Mouse (Mus musculus): ENCODE measurements around the gene Adipor2.

The Adipor2 gene

GRCm38 (mm10) chr6:119420357-119420756 lies 2.9 kb upstream of the Adipor2 start:
- no peak for DNase-seq (ENCODE audit: low read depth, low spot score)

- DNase-seq (ENCODE audit: low read depth, low spot score): no peak
Measured at GRCm38 (mm10) chr6:119419412-119419811, 1.9 kb upstream of the Adipor2 start.

DNA sequence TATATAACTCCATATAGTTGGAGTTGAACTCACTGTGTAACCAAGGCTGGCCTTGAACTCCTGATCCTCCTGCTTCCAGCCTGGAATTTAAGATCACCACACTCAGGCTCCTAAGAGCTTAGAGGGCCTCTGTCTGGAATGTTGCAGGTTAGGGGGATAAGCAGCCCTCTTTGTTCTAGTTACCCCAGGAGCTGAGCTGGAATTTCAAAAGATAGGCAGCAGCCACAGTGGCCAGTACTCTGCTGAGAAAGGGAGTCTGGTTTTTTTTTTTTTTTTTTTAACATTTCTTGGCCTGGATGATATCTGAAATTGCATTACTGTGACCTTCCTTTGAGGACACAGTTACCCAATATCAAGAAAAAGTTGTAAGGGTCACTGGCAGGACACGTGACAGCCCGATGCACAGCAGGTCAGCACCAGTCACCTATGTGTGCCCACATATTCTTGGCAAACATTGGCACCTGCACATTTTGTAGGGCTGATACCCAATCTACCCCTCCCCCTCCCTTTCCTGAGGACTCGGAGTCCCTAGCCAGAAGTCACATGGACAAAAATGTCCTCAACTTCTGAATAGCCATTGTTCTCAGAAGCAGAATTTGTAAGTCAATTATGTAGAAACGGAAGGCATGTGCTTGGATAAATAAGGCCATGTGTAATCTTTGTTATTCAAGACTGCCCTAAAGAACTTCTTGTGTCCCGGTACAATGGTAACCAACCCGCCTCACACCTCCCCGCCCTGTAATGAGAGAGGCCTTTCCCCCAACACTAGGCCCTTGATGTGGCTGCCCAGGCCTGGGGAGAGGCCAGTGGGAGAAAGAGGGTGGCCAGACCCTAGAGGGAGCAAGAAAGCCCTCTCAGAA lies 1.1 kb upstream of the Adipor2 start:
- DNase-seq (ENCODE audit: low read depth, low spot score): peak; percentile 86

DNA sequence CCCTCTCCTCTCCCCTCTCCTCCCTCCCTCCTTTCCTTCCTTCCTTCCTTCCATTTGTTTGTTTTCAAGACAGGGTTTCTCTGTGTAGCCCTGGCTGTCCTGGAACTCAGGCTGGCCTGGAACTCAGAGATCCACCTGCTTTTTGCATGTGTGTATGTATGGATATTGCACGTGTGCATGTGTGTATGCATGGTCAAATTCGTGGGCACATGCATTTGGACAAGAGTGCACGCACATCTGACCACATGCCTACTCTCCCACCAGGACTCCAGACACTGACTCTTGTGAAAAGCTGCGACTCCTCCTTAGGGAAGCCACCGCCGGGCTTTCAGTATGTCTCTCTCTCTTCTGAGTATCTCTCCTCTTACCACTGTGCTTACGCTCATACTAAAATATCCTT lies 317 bp upstream of the Adipor2 start:
- DNase-seq (ENCODE audit: low read depth, low spot score): no peak

GRCm38 (mm10) chr6:119416643-119417042 lies 861 bp downstream of the Adipor2 start:
- DNase-seq (ENCODE audit: low read depth, low spot score): no peak

DNA sequence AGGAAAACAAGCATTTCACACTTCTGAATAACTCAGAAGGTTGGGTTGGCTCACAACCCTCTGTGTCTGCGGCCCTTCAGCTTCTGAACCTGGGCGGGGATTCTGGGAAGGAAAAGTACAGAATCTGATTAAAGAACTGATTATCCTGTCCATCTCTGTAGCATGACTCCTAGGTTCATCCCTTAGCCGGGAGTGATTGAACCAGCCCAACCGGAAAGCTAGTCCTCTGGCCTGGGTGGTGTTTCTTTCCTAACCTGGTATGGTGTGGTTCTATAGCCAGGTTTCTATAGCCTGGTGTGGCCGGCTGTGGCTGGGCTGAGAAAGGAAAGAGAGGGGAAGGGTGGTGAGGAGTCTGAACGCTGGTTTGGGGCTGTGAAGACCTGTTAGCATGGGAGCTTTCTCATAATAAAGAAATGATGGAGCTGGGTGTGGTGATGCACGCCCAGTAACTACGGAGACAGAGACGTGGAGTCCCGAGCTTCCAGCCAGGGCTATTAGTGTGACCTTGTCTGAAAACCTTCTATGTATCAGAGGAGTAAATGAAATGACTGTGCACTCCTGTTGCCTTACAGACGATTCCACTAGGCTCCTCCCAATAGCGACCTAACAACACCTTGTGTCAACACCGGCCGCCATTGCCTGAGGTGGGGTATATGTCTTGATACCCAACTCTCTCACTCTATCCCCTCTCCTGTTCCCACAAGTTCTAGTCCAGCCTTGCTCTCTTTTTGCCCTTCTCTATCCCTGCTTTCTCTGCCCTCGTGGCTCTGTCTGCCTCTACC lies 3.1 kb downstream of the Adipor2 start:
- DNase-seq (ENCODE audit: low read depth, low spot score): no peak

GRCm38 (mm10) chr6:119412588-119412987 lies 4.9 kb downstream of the Adipor2 start:
- DNase-seq (ENCODE audit: low read depth, low spot score): no peak

DNA sequence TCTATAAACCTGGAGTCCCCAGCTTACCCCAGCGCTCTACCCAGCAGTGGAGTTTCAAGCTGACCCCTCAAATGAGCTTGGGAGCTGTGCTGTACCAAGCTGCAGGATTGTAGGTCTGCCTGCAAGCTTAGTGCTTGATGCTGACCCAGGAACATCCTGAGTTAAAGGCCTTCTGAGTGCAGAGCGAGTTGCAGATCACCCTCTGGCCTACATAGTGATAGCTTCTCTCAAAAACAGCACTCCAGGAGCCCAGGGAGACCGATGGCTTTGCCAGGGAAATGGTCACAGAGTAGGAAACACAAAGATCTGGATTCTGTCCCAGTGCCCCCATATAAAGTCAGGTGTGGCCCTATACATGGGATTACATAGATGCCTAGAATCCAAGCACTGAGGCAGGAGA lies 6.0 kb downstream of the Adipor2 start:
- no peak for DNase-seq (ENCODE audit: low read depth, low spot score)

GRCm38 (mm10) chr6:119409766-119410165 lies 7.7 kb downstream of the Adipor2 start:
- no peak for DNase-seq (ENCODE audit: low read depth, low spot score)

DNA sequence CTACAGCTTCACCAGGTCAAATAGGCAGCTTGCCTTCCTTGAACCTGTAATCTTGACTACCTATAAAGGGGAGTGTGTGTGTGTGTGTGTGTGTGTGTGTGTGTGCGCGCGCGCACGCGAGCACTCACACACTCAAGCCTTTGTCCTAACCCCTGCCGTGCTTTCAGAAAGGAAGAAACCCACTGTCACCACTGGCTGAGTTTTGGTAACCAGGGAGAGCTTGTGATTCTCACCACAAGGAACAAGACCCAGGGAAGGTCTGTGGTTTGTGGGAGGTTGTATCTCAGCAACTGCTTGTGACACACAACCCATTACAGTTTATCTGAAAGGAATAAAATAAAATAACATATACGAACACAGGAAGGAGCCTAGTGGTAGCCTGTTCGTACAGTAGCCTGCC lies 8.9 kb downstream of the Adipor2 start:
- no peak for DNase-seq (ENCODE audit: low read depth, low spot score)

DNA sequence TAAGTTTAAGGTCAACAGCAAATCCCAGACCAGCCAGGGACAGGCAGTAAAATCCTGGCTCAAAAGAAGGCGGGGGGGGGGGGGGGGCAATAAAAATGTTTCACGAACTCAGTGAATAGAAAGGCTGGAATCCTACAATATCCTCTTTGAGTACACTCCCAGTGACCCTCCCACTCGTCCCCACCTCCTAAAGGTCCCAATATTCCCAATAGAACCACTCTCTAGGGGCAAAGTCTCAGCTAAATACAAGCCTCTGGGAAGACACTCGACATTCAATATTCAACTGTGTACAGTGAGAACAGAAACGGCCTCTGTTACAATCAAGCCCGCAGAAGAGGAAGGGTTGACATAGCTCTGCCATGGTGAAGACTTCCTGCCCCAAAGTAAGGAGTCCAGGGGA lies 9.7 kb downstream of the Adipor2 start:
- no peak for DNase-seq (ENCODE audit: low read depth, low spot score)

GRCm38 (mm10) chr6:119406528-119406927 lies 11.0 kb downstream of the Adipor2 start:
- DNase-seq (ENCODE audit: low read depth, low spot score): no peak

DNA sequence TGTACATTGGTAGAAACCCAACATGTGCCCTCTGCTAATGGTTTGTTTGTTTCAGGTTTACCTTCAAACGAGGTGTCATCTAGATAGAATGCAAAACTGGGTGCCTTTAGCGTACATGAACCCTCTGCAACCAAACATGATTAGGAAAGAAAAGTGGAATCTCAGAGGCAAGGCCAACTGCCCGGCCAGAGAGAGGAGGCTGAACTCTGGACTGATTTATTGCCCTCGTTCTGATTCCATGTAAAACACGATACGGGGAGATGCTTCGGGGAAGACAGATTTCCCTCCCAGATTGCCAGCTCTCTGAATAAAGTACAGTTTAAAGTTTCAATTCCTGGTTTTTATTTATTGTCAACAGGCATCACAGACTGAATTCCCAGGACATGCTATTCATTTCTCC lies 12.2 kb downstream of the Adipor2 start:
- DNase-seq (ENCODE audit: low read depth, low spot score): no peak

- DNase-seq (ENCODE audit: low read depth, low spot score): no peak
Measured at GRCm38 (mm10) chr6:119404854-119405253, 12.7 kb downstream of the Adipor2 start.

DNA sequence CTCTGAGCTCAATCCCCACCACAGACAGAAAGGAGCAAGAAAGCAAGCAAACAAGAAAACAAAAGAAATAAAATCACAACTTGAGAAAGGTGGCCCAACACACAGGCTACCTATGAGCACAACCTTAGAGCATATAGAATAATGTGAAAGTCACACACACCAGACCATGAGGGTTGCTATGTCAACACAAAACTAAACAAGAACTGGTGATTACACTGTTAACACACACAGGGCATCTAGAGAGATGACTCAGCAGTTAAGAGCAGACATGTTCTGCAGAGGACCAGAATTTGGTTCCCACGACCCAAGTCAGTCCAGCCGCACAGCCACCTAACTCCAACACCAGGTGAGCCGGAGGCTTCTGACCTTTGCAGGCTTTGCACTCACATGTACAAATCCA lies 14.5 kb downstream of the Adipor2 start:
- DNase-seq (ENCODE audit: low read depth, low spot score): no peak

GRCm38 (mm10) chr6:119401545-119402304 lies 15.8 kb downstream of the Adipor2 start:
- no peak for DNase-seq (ENCODE audit: low read depth, low spot score)

- DNase-seq (ENCODE audit: low read depth, low spot score): no peak
Measured at GRCm38 (mm10) chr6:119400649-119401048, 16.9 kb downstream of the Adipor2 start.

- DNase-seq (ENCODE audit: low read depth, low spot score): no peak
Measured at GRCm38 (mm10) chr6:119399371-119399770, 18.1 kb downstream of the Adipor2 start.

- DNase-seq (ENCODE audit: low read depth, low spot score): peak; percentile 61
Measured at GRCm38 (mm10) chr6:119396309-119396634, 21.2 kb downstream of the Adipor2 start.

GRCm38 (mm10) chr6:119395421-119396308 lies 21.8 kb downstream of the Adipor2 start:
- DNase-seq (ENCODE audit: low read depth, low spot score): no peak

- no peak for DNase-seq (ENCODE audit: low read depth, low spot score)
Measured at GRCm38 (mm10) chr6:119392836-119393235, 24.7 kb downstream of the Adipor2 start.
